Mouse (Mus musculus) kidney, adult 2 months (tissue): ENCODE data around the gene AC161166.1.

ENCODE experiments used
- CTCF ChIP-seq: fragments of 200-500 bp; conservative IDR thresholded peaks from 2 replicates; pipeline ENCODE4 v1.5.1; 2011; ENCODE audit warnings: low read depth, mild to moderate bottlenecking, control low read depth, low read length, moderate library complexity, mixed read lengths; ENCODE audit not compliant: insufficient read depth, insufficient read length
- POLR2A ChIP-seq: fragments of 200-500 bp; IDR thresholded peaks from one replicate; pipeline ENCODE4 v1.6.1; 2011; ENCODE audit warnings: low read depth, low read length, control low read depth

DNA sequence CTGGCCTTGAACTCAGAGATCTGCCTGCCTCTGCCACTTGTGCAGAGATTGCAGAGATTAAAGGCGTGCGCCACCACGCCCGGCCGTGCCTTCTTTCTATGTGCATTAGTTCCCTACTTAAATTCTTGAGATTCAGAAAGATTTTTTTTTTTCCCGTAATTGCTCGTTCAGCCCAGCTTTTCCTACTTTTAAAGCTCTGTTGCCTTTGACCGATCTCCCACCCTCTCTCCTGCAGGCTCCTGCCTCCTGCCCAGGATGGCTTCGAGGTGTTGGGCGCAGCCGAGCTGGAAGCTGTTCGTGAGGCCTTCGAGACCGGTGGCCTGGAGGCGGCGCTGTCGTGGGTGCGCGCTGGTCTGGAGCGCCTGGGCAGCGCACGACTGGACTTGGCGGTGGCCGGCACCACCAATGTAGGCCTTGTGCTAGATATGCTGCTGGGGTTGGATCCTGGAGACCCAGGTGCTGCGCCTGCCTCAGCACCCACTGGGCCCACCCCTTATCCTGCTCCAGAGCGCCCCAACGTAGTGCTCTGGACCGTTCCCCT is 20.8 kb upstream of the AC161166.1 start:
- no peak for TF ChIP-seq POLR2A
- TF ChIP-seq CTCF: no peak
